Mouse (Mus musculus): ENCODE results near the gene St6galnac3. TPM values are rescaled to one million over a fixed set of nuclear protein-coding genes. Genes with fewer than 3 reads are reported as not detected.

Gene St6galnac3
- polyA plus RNA-seq, 1 experiment from 2014 or later, result 12.2 TPM

- peak; percentile 99 for ATAC-seq
- ChIA-PET POLR2A (interaction anchor here (1.7 kb wide), 1 partner anchor 9 kb away, joined by 6 read pairs; no protein-coding TSS in a partner anchor), CTCF (interaction anchor here (1.3 kb wide), 1 partner anchor 16 kb away, joined by 4 read pairs; no protein-coding TSS in a partner anchor)
- DNase-seq (ENCODE audit: low read depth, low spot score), result peak; percentile 94
- TF ChIP-seq CTCF (IDR thresholded peaks at IDR 0.05), result no peak
- H3K27me3 ChIP-seq, result no peaks in the 10 kb centered on the region
- in situ Hi-C loops (cut with MboI; ENCODE audit: low pct_unique_long_range_greater_than_20kb), result no loop called here
Measured at GRCm38 (mm10) chr3:153463849-153464248, 261.1 kb downstream of the St6galnac3 start.

- DNase-seq (ENCODE audit: low read depth, low spot score) (no peak), ATAC-seq (no peak)
- POLR2A ChIA-PET, result no interaction called here
- TF ChIP-seq CTCF (IDR thresholded peaks at IDR 0.05), result no peak
- in situ Hi-C loops (cut with MboI; ENCODE audit: low pct_unique_long_range_greater_than_20kb), result no loop called here
- CTCF ChIA-PET, result interaction anchor here (0.6 to 1.8 kb wide), 2 partner anchors 10 to 170 kb away, joined by 3 to 4 read pairs; no protein-coding TSS in a partner anchor
- H3K27me3 ChIP-seq, result no peaks in the 10 kb centered on the region
Measured at GRCm38 (mm10) chr3:153460173-153460572, 264.8 kb downstream of the St6galnac3 start.

GRCm38 (mm10) chr3:153458593-153458992 is 266.4 kb downstream of the St6galnac3 start:
- DNase-seq (ENCODE audit: low read depth, low spot score), result no peak
- no peaks in the 10 kb centered on the region for H3K27me3 ChIP-seq
- POLR2A ChIA-PET, result no interaction called here
- no peak for TF ChIP-seq CTCF (IDR thresholded peaks at IDR 0.05)
- CTCF ChIA-PET, result no interaction called here
- in situ Hi-C loops (cut with MboI; ENCODE audit: low pct_unique_long_range_greater_than_20kb), result no loop called here
- ATAC-seq, result no peak

- H3K27me3 ChIP-seq, result no peaks in the 10 kb centered on the region
- in situ Hi-C loops (cut with MboI; ENCODE audit: low pct_unique_long_range_greater_than_20kb), result no loop called here
- CTCF ChIA-PET, result interaction anchor here (0.6 kb wide), 1 partner anchor 13 kb away, joined by 3 read pairs; no protein-coding TSS in a partner anchor
- no peak for TF ChIP-seq CTCF (IDR thresholded peaks at IDR 0.05)
- DNase-seq (ENCODE audit: low read depth, low spot score), result no peak
- no peak for ATAC-seq
- POLR2A ChIA-PET, result no interaction called here
Measured at GRCm38 (mm10) chr3:153457701-153458100, 267.3 kb downstream of the St6galnac3 start.

GRCm38 (mm10) chr3:153457203-153457602 is 267.8 kb downstream of the St6galnac3 start:
- ChIA-PET CTCF (interaction anchor here (0.6 kb wide), 1 partner anchor 13 kb away, joined by 3 read pairs; no protein-coding TSS in a partner anchor), POLR2A (no interaction called here)
- in situ Hi-C loops (cut with MboI; ENCODE audit: low pct_unique_long_range_greater_than_20kb), result no loop called here
- no peak for TF ChIP-seq CTCF (IDR thresholded peaks at IDR 0.05)
- no peaks in the 10 kb centered on the region for H3K27me3 ChIP-seq
- DNase-seq (ENCODE audit: low read depth, low spot score), result no peak
- ATAC-seq, result no peak

GRCm38 (mm10) chr3:153456227-153456626 is 268.7 kb downstream of the St6galnac3 start:
- no peak for ATAC-seq
- no peaks in the 10 kb centered on the region for H3K27me3 ChIP-seq
- ChIA-PET CTCF (no interaction called here), POLR2A (no interaction called here)
- TF ChIP-seq CTCF (IDR thresholded peaks at IDR 0.05), result no peak
- no peak for DNase-seq (ENCODE audit: low read depth, low spot score)
- in situ Hi-C loops (cut with MboI; ENCODE audit: low pct_unique_long_range_greater_than_20kb), result no loop called here

- H3K27me3 ChIP-seq, result no peaks in the 10 kb centered on the region
- DNase-seq (ENCODE audit: low read depth, low spot score), result no peak
- ATAC-seq, result no peak
- TF ChIP-seq CTCF (IDR thresholded peaks at IDR 0.05), result no peak
- CTCF ChIA-PET, result interaction anchor here (1.8 kb wide), 1 partner anchor 69 kb away, joined by 4 read pairs; no protein-coding TSS in a partner anchor
- POLR2A ChIA-PET, result no interaction called here
- in situ Hi-C loops (cut with MboI; ENCODE audit: low pct_unique_long_range_greater_than_20kb), result no loop called here
Measured at GRCm38 (mm10) chr3:153453127-153454049, 271.6 kb downstream of the St6galnac3 start.

- no peaks in the 10 kb centered on the region for H3K27me3 ChIP-seq
- no peak for TF ChIP-seq CTCF (IDR thresholded peaks at IDR 0.05)
- CTCF ChIA-PET, result no interaction called here
- no peak for DNase-seq (ENCODE audit: low read depth, low spot score)
- in situ Hi-C loops (cut with MboI; ENCODE audit: low pct_unique_long_range_greater_than_20kb), result no loop called here
- no peak for ATAC-seq
- POLR2A ChIA-PET, result no interaction called here
Measured at GRCm38 (mm10) chr3:153452299-153452996, 272.5 kb downstream of the St6galnac3 start.

GRCm38 (mm10) chr3:153441329-153441728 is 283.6 kb downstream of the St6galnac3 start:
- ATAC-seq (no peak), DNase-seq (ENCODE audit: low read depth, low spot score) (no peak)
- no peaks in the 10 kb centered on the region for H3K27me3 ChIP-seq
- TF ChIP-seq CTCF (IDR thresholded peaks at IDR 0.05), result no peak
- in situ Hi-C loops (cut with MboI; ENCODE audit: low pct_unique_long_range_greater_than_20kb), result no loop called here
- POLR2A ChIA-PET, result no interaction called here
- CTCF ChIA-PET, result interaction anchor here (1.0 to 1.7 kb wide), 5 partner anchors 9 to 51 kb away, joined by 3 to 5 read pairs (median 3); no protein-coding TSS in a partner anchor

- ChIA-PET CTCF (interaction anchor here (1.5 kb wide), 1 partner anchor 18 kb away, joined by 3 read pairs; no protein-coding TSS in a partner anchor), POLR2A (no interaction called here)
- in situ Hi-C loops (cut with MboI; ENCODE audit: low pct_unique_long_range_greater_than_20kb), result no loop called here
- no peak for TF ChIP-seq CTCF (IDR thresholded peaks at IDR 0.05)
- ATAC-seq, result no peak
- DNase-seq (ENCODE audit: low read depth, low spot score), result no peak
- no peaks in the 10 kb centered on the region for H3K27me3 ChIP-seq
Measured at GRCm38 (mm10) chr3:153436076-153437021, 288.6 kb downstream of the St6galnac3 start.

Measured in Patski (cell line).